Mouse (Mus musculus): Measurements from ENCODE around the gene Nrl. TPM values are rescaled to one million over a fixed set of nuclear protein-coding genes. Genes with fewer than 3 reads are reported as not detected.

Nrl gene
- total RNA-seq, 4 experiments from 2014 or later: not detected

DNA sequence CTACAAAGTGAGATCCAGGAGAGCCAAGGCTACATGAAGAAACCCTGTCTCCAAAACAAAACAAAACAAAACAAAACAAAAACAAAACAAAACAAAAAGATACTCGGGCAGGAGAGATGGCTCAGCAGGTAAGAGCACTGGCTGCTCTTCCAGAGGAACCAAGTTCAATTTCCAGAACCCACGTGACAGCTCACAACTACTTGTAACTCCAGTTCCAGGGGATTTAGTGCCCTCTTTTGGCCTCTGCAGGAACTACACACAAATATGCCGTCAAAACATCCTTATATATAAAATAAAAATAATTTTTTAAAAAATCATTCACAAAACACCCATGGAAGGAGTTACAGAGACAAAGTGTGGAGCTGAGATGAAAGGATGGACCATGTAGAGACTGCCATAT, 3.2 kb upstream of the Nrl start:
- DNase-seq: no peak

DNA sequence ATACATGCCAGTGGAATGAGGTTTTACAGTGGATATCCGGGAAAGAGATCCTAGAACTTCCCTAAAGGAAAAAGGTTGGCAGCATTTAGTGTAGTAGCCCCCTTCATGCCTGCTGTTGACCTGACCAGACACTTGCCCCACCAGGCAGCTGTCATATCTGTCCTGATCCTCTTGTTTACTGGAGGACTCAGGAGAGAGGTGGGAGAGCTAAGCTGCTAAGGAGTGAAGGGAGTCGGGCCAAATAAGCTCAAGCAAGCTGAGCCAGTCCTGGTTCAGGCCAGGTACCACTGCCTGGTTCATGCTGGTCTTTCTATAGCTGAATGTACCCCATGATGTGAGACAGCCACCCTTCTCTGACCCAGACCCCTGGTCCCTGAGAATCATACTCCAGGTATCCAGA, 1.9 kb upstream of the Nrl start:
- DNase-seq: no peak

DNA sequence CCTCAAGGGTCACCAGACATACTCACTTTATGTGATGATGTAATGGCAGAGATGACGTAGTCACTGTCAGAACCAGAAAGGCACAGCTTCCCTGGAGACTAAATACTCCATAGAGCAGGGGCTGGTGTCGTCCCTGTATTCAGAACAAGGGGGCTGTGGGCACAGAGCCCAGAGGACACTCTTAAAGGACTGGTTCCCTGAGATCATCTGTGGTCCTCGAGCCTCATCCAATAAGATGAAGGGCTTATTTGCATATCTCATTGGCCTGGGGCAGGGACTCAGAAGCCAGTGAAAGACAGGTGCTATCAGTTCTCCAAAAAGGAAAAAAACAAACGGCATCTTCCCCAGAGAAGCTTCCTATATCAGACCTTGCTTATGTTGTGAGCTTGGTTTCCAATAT, 719 bp downstream of the Nrl start:
- no peak for DNase-seq

DNA sequence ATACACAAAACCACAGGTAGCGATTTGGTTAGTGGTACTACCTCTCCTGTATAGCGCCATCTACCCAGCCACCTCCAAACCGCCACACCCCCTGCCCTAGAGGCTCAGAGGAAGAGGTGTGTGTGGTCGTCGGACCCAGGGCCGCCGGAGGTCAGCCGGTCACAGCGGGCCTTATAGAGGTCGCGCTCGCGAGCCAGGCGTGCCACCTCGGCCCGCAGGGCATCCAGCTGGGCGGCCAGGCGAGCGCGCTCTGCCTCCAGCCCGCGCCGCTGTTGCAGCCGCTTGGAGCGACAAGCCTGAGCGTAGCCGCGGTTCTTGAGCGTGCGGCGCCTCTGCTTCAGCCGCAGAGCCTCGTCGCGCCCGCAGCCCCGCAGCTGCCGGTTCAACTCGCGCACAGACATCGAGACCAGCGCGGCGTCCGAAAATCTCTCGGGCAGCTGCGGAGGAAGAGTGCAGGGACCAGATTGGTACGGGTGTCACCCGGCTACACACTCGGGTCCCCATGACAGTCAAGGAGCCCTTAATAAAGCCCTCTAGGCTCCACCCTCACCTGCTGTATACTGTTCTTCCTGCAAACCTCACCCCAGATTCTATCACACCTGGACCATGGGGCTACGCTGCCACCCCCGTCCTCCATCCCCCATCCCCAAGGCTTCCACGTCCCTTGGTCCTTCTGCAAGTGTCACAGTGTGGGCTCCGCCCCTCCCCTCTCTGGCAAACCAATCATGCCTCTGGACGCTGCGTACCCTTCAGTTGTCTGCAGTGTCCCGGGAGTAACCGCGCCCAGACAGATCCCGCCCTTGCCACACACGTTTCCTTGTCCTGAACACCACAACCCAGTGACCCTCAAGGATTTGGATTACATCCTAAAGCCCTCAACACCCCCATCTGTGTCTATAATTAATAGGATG, 4.1 kb downstream of the Nrl start:
- DNase-seq: no peak

DNA sequence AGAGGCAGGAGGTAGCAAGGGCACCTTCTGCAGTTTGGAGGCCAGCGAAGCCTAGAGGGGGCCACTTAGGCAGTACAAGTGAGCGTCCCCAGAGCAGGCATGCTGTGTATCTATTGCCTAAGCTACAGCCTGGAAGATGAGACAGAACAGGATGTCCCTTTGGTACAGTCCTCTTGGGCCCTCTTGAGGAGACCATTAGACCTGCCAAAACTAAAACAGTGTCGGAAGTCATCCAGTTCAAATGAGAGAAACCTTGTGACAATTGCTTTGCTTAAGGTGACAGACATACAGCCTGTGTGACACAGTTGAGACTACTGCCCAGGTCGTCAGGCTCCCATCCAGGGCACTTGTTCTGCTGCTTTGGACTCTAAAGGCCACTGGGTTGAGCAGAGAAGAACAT, 5.2 kb downstream of the Nrl start:
- no peak for DNase-seq

DNA sequence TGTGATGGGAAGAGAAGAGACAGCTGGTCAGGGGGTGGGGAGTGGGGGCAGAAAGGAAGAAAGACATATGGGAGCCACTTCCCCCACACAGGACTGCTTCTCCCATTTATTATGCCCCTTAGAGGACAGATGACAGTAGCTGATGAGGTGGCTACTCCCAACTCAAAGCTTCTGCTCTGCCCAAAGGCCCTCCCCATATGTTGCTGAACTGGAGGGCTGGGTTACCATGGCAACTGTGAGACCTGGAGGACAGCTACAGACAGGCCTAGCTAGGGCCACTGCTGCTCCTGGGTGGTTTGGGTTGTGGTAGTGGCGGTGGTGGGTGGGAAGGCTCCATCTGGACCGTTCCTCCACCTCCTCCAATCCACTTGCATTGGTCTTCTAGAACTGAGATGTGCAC, 5.9 kb downstream of the Nrl start:
- no peak for DNase-seq

DNA sequence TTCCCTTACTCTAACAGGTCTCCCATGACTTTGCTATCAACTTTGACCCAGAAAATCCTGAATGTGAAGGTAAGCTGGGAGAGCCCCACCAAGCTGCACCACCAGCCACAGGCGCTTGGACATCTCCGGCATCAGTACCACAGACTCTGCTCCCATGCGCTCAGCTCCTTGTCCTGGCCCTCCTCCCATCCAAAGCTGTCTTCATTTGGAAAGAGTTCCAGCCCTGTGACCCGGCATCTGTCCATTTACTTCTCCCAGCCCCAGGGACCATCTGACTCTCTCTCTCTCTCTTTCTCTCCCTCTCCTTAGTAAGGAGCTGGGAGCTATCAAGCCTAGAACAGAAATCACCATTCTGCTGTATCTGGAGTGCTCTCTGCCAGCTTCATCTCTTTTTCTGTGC, 8.9 kb downstream of the Nrl start:
- DNase-seq: no peak

DNA sequence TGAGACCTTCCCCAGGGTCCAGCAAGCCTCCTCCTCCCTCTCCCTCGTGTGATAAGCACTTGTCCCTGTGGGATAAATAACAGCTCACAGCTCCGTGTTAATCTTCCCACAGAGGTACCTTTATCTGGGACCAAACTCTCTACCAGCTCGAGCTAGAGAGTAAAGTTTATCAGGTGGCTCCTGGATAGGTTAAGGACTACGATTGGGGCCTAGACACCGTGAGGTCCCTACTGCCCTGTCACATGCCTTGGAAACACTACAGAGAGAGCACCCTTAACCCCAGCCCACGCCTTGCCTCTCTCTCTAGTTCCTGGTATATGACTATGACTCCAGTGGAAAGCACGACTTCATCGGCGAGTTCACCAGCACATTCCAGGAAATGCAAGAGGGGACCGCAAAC, 10.9 kb downstream of the Nrl start:
- DNase-seq: no peak

DNA sequence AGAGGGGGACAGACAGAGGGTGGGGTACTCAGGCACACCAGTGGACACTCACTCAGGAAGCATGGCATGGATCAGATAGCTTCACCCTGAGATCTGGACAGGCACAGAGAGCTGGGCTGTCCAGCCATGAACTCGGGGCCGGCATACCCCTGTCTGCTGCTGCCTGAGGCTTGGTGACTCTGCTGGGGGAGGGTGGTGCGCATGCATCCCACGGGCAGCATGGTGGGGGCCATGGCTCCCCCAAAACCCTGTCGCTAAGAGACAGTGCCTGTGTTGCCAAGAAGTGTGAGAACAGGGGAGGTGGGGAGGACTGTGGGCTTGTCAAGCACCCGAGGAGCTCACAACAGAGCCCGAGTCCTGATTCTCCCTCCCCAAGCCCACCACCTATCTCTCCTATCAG, 13.7 kb downstream of the Nrl start:
- no peak for DNase-seq

DNA sequence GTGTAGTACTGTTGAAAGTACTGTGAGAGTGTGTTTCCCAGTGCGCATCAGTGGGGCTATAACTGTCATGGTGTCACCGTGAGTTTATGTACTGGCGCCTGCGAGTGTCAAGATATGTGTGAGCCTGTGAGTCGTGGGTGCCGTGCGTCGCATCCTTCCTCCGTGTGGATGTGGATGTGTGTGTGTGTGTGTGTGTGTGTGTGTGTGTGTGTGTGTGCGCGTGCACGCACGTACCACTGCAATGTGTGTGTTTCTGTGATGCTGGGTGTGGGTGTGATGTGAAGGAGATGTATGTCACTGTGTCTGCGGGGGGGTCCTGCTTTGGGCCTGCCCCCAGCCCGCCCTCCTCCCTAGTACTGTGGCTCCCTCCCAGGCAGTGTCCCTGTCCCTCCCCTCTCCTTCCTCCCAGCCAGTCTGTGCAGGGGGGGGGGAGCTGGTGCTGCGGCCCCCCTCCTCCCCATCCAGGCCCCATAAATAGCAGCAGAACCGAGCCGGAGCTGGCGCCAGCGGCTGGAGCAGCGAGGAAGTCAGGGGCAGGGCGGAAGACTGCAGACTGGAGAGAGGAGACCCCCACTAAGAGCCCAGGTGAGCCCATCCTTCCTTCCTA, 14.6 kb downstream of the Nrl start, which contains the start of gene Cpne6:
Gene Cpne6, plus strand, starts transcription at position 321 of the 607 bp plus-strand sequence.
- DNase-seq: no peak

DNA sequence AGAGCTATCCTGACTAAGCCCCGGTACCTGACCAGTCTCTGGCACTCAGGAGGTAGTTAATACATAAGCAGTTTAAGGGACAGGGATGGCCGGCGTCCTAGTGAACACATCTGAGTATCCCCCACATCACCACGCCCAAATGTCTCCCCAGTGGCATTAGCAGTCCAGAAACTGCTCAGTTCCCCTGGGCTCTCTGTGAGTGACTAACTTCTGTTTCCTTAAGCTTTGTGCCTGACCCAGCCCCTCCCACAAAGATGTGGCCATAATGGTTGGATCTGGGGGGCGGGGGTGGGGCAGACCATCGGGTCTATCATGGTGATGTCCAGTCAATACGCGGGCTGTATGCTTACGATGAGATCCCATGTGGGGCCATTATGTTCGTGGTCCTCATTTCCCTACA, 15.2 kb downstream of the Nrl start:
- DNase-seq: no peak

DNA sequence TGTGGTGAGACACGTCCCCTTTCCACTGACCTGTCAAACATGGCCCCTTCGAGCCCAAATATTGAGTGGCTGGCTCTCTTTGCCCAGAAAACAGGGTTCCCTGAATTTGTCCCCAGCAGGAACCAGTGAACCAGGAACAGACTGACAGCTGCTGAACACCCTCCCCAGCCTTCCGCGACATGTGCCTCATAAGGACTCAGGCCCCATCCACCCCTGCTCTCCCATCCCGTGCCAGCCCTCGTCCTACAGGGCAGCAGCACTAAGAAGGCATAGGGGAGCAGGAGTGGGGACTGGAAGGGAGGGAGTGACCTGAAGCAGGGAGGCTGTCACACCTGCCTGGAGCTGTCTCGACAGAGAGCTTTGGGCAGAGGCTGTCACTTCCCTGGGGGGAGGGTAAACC, 17.0 kb downstream of the Nrl start:
- DNase-seq: no peak

DNA sequence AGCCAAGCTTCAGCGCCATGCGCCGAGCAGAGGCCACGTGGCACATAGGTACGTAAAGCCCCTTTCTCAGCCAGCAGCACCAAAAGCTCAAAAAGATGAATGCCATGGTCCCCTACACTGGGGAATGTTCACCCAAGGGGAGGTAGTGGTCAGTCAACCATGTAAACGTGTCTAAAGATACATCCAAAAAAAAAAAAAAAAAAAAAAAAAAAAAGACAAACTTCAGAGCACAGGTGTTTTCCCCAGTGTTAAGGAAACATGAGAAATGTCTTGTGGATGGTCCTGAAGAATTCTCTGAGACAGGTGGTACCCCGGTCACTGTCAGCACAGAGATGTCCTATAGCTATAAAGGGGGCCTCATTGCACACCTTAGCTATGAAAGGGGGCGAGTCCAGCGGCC, 19.2 kb downstream of the Nrl start:
- DNase-seq: no peak

DNA sequence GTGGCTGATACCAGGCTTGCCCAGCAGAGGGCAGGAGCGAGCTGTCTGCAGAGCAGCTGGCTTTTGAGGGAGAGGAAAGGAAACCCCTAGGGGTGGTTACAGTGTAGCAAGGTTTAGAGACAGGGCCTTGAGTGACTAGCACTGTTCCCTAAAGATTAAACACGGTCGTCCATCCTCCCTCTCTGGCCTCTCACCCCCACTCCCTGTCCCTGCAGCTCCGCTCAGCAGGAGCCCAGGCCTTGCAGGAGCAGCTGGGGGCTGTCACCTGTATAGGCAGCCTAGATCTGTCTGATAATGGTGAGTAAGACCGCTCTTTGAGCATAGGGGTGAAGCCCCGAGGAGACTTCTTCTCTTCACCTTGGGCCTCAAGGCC, 27.3 kb downstream of the Nrl start:
- peak; percentile 63 for DNase-seq

DNA sequence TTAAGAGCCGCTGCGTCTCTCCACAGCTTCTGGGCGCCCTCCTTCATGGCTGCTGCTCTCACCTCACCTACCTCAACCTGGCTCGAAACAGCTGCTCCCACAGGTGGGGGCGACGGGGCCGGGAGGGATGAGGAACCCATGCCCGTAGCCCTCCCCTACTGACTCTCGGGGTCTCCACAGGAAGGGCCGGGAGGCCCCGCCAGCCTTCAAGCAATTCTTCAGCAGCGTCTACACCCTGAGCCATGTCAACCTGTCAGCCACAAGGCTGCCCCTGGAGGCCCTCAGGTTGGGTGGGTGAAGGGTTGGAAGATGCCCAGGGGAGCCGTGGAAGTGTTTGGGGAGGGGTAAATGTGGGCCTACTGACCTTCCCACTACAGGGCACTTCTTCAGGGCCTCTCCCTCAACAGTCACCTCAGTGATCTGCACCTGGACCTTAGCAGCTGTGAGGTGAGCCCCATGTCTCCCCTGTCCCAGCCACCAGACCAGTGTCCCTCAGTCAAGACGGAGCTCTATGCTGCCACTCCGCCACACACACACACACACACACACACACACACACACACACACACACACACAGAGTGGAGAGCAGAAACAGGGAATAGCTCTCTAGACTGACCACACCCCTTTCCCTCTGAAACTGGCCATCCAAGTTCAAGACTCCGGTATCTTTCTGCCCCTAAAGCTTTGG, 27.9 kb downstream of the Nrl start:
- no peak for DNase-seq

DNA sequence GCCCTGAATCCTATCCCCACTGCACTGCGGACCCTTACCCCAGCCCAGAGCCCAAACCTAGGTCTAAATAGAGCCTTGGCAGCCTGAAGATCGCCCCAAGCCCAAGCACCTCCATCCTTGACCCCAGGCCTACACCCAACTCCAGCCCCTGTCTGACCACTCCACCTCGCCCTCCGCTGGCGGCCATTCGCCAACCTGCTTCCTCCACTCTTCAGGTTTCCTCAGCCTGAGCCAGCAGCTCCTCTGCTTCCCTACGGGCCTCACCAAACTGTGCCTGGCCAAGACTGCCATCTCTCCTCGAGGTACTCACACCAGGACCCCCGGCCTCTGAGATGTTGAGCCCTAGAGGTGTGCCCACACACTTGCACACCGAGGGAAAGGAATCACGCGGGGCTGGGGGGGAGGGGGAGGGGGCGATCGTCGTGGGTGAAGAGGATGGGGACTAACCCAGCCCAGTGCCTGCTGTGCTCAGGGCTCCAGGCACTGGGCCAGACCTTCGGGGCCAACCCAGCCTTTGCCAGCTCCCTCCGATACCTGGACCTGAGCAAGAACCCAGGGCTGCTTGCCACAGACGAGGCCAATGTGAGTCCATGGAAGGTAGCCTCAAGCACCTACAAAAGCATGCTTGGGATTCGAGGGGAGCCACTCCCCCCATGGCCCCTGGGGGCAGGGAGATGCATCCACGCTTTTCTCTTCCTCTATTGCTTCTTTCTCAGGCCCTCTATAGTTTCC, 29.1 kb downstream of the Nrl start:
- DNase-seq: no peak

DNA sequence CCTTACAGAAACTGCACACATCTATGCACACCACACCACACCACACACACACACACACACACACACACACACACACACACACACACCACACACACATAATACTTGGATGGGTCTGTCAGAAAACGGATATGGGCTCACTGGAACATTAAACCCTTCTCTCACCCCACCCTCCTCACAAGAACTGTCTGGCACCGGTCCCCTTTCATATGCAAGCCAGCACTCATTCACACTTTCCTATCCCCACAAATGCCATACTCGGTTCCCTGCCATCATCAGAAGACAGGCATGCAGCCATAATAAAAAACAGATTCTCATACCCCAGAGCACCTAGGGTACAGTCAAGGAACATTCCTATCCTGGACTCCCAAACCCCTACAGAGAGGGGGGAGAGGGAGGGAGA, 32.7 kb downstream of the Nrl start:
- no peak for DNase-seq

DNA sequence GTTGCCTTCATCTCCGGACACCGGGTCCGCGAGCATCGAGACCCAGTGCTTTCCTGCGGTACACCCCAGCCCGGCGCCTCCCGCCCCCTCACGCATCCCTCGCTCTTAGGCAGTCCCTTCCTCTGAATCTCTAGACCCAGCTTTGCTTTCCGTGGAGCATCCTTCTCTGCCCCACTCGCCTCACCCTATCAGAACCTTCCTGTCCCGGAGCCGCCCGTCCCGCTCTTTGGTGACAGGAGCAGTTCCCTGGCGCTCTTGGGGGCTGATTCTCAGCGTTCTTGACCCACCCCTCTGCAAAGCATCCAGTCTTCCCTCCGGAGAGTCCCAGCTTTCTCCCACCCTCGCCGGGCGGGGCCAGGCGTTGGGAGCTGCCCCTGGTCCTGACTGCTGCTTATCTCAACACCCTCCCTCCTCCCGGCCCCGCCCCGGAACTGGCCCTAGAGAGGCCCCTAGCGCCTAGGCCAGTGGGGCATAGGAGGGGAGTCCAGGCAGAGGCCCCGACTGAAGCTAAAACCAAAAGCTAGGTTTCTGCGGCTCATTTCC, 33.4 kb downstream of the Nrl start:
- peak; percentile 41 for DNase-seq

DNA sequence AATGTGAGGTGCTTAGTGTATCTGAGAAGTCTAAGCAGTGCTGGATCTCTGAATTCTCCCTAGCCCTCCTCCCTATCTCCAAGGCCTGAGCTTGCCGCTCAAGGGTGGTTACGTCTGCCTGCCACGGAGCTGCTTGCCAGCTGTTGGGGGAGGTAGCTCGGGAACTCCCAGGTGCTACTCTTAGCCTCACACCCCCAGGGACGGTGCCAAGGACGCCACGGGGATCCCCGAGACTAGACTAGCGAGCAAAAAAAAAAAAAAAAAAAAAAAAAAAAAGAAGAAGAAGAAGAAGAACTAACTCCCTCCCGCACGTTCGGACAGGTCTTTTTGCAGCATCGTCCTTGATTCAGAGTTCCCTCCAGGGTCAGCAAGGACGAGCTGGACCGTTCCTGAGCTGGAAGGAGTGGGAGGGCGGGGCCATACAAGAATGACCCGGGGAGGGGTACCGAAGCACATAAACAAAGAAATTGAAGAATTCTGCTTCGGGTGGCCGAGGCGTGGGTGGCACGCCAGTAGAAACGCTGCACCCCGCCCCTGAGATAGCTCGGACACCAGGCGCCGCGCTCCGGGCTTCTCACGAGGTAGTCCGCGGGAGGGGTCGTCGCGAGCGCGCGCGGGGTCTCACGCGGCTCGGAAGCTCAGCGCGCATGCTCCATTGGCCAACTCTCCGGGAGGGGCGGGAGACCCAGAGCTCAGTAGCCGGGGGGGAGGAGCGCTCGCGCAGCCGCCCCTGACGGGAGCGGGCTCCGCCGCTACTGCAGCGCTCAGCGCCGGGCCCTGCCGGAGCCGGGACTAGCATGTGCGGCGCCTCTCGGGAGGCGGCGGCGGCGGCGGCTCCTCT, 34.2 kb downstream of the Nrl start, which contains the start of gene Carmil3:
Gene Carmil3, plus strand, starts transcription at position 291 of the 841 bp plus-strand sequence.
- DNase-seq: peak; percentile 23

DNA sequence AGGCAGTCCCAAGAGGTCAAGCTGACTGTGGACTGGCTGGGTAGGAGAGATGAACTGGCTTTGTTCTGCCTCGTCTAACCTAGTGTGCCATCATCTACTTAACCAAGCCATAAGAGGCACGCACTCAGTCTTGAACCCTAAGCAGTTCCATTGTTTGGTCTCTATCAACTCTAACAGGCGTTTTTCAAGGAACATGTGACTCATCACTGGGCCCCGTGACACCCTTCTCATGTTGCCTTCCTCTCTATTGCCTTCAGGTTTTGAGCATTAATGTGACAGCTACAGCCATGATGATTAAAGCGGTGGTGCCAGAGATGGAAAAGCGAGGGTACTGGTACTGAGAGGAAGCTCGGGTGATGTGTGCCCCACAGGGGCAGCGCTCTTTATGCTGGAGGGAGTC, 37.9 kb downstream of the Nrl start:
- DNase-seq: no peak

DNA sequence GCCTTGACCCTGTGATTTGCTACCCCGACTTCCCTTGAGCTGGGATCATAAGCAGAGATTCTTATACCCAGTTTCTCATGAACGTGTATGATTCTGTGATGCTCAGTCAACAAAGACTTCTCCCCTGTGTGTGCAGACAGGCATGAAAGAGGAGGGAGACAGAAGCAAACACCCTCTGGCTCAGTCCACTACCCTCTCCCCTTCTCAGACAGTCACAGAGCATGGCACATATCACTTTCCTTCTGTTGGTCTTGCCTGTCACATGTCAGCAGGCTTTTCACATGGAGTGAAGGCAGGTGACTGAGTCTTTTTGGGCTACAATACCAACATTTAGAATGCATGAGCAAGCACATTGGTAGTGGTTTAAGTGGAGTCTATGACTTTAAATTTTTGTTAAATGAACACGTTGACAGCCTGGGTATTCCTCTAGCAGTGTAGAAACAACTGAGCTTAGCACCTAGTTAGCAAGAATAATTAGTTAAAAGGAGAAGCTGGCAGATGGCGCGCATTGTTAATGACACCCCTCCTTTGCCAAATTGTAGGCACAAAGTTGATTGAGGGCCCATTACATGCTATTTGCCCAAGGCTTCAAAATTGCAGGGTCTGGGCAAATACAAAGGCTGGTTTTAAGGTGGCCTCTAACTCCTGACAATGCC, 40.2 kb downstream of the Nrl start:
- DNase-seq: no peak
